Mouse (Mus musculus): ENCODE data around the gene Tmem200b.

The Tmem200b gene

GRCm38 (mm10) chr4:131949903-131950302 is 28.3 kb downstream of the Tmem200b start:
- no peak for ATAC-seq (ENCODE audit: low TSS enrichment)

GRCm38 (mm10) chr4:131950657-131951056 is 29.1 kb downstream of the Tmem200b start:
- ATAC-seq (ENCODE audit: low TSS enrichment) = no peak

GRCm38 (mm10) chr4:131957161-131957560 is 35.6 kb downstream of the Tmem200b start:
- no peak for ATAC-seq (ENCODE audit: low TSS enrichment)

GRCm38 (mm10) chr4:131968873-131969272 is 47.3 kb downstream of the Tmem200b start:
- ATAC-seq (ENCODE audit: low TSS enrichment) = no peak

DNA sequence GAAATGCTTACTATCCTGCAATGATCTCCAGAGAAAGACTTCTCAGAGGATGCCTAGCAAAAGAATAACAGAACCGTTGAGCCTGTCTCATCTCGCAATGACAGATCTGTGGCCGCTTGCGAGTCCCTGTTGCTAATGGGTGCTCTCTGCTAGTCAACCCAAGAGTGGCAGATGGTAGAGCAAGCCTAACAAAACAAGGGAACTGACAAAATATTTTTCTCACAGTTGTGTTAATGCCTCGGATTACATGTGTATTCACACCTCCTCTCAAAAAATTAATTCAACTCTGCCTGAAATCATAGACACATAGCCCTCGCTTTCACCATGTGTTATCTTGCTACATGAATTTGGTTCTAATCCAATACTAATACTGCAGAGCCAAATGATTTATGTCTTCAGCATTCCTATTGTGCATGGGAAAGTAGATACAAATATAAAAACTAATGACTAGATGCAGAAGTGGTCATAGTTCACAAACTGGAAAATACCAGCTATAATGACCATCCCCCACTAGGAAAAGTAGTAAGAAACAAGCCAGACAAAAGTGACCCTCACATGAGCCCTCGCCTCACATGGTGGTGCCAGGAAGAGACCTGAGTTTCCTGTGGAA is 48.8 kb downstream of the Tmem200b start:
- ATAC-seq (ENCODE audit: low TSS enrichment) = no peak
